Mouse (Mus musculus) testis, adult 2 months (tissue): ENCODE data around the gene Wdr89.

Source experiments
- CTCF ChIP-seq: fragments of 200-500 bp; IDR thresholded peaks from 2 replicates; pipeline ENCODE4 v1.5.1; 2012; ENCODE audit warnings: low read depth, mild to moderate bottlenecking, inconsistent platforms, low read length, moderate library complexity; ENCODE audit not compliant: control insufficient read depth, insufficient read depth, insufficient replicate concordance
- POLR2A ChIP-seq: fragments of 200-500 bp; IDR thresholded peaks from 2 replicates; pipeline ENCODE4 v1.6.1; 2012; ENCODE audit warnings: low read depth, mild to moderate bottlenecking, inconsistent platforms, low read length, moderate library complexity; ENCODE audit not compliant: control insufficient read depth

GRCm38 (mm10) chr12:75658403-75658802, 10.9 kb downstream of the Wdr89 start:
- TF ChIP-seq POLR2A (no peak), CTCF (no peak)
